Mouse (Mus musculus): Measurements from ENCODE around the gene Nup37.
A peak's percentile ranks its signal among the peaks of the same experiment; 100 is the strongest.

Nup37 gene

GRCm38 (mm10) chr10:88146707-88147477, at the start of gene Nup37, which contains the start of gene Parpbp:
Nup37 (plus strand) TSS chr10:88146992.
Parpbp (minus strand) TSS chr10:88146941.
- peak; percentile 92 for DNase-seq (ENCODE audit: low read depth, low spot score)

DNA sequence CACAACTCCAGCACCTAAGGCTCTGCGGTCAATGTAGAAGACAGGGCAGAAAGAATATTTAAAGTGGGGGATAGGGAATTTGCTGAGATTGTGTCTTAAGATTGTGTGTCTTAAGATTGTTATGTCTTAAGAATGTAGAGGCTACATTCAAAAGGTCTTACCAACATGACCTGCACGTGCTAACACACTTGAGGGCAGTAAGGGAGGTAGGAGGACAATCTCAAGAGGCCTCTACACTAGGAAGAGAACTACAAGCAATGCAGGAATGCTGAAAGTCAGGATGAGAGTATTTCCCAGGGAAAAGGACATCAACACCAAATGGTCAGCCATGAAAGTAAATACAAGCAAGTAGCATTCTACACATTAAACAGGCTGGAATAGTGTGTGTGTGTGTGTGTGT, 40.6 kb upstream of the Nup37 start:
- no peak for DNase-seq (ENCODE audit: low read depth, low spot score)

DNA sequence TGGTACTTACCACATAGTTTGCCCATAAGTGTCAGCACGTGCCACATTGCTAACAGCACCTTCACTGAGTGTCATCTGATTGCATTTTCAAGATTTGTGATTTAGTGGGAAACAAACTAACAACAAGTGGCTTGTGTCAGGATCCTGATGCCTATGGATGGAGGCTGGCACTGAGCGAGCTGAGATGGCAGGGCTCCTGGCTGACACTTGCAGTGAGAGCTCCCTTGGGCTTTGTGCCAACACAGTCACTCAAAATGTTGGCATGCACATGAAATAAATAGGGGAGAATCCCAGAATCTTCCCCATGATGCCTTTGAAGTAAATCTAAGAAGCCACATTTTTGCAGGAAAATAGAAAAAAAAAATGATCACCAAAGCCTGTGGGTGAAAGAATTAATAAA, 33.5 kb upstream of the Nup37 start:
- no peak for DNase-seq (ENCODE audit: low read depth, low spot score)

DNA sequence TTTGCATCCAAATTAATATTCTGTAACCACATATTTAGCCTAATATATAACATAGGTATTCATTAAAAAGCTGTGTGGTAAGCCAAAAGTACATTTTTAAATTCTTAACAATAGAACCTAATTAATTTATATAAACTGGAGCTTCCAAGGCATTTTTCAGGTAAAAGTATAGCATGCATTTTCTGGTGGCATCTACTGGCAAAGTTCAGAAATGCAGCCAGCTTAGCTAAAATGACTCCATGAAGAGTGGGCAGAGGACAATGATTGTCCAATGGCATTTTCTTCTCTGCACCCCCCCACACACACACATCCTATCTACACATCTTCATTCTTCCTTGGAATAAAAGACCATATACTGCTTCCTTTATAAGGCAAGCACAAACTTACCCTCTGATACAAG, 27.1 kb upstream of the Nup37 start:
- DNase-seq (ENCODE audit: low read depth, low spot score) = no peak

GRCm38 (mm10) chr10:88135630-88136029, 11.2 kb upstream of the Nup37 start:
- DNase-seq (ENCODE audit: low read depth, low spot score) = no peak

- DNase-seq (ENCODE audit: low read depth, low spot score) = no peak
These were observed 605 bp upstream of the Nup37 start for GRCm38 (mm10) chr10:88146187-88146586.

DNA sequence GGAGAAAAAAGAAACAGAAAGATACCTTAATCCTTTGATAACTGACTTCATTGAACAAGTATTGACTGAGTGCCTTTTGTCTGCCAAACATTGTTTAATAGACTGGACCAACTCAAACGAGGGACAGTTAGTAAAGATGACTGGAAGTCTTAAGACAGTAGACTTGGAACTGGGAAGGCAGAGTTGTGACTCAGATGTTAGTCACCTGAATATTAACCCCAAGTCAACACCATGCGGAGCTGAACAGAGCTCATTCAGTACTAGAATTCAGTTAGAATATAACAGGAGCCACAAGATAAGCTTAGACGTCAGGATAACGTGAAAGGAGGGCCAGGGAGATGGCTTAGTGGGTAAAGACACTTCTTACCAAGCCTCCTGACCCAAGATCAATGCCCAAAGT, 3.6 kb downstream of the Nup37 start:
- DNase-seq (ENCODE audit: low read depth, low spot score) = no peak

GRCm38 (mm10) chr10:88151658-88152057, 4.9 kb downstream of the Nup37 start:
- no peak for DNase-seq (ENCODE audit: low read depth, low spot score)

DNA sequence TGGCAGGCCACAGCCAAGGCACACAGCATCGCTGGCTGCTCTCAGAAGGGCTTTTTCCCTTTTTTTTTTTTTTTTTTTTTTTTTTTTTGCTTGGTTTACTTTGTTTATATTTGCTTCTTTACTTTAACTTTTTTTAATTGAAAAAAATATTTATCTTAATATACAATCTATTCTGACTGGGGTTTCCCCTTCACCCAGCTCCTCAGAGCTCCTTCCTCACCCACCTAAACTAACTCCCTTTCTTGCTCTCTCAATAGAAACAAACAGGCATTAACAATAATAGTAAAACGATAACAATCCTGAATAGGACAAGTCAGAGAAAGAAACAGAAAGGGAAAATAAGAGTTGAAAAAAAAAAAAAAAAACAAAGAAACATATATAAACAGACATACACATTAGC, 15.3 kb downstream of the Nup37 start:
- no peak for DNase-seq (ENCODE audit: low read depth, low spot score)

- DNase-seq (ENCODE audit: low read depth, low spot score) = no peak
These were observed 15.9 kb downstream of the Nup37 start for GRCm38 (mm10) chr10:88162676-88163075.

- peak; percentile 51 for DNase-seq (ENCODE audit: low read depth, low spot score)
These were observed 19.4 kb downstream of the Nup37 start for GRCm38 (mm10) chr10:88166158-88166557.

DNA sequence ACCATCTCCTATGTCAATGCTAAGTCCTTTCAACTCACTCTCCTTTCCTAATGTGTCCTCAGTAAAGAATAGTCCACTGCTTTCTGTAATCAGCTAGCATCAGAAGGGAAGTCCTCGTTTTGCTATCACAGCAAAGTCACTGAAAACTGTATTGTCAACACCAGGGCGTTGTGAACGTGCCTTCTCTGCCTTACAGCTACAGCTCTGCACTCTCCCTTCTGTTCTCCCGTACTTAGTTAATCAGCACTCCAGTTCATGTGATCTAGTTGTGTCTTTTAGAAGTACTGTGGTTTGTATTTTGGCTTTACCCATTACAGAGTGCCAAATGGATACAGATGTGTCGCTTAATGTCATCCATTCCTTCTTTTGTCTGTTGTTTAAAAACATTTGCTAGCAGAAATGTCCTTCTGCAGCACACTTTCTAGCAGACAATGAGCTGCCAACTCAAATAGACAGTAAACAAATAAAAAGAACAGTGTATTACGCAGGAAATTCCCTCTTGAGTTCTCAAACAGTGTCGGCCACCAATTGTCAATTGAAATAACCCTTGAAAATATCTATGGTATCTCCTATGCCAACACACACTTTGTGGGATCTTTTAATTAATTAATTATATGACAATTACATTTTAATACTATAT, 20.8 kb downstream of the Nup37 start:
- DNase-seq (ENCODE audit: low read depth, low spot score) = no peak

GRCm38 (mm10) chr10:88200541-88200940, 53.7 kb downstream of the Nup37 start:
- DNase-seq (ENCODE audit: low read depth, low spot score) = no peak

DNA sequence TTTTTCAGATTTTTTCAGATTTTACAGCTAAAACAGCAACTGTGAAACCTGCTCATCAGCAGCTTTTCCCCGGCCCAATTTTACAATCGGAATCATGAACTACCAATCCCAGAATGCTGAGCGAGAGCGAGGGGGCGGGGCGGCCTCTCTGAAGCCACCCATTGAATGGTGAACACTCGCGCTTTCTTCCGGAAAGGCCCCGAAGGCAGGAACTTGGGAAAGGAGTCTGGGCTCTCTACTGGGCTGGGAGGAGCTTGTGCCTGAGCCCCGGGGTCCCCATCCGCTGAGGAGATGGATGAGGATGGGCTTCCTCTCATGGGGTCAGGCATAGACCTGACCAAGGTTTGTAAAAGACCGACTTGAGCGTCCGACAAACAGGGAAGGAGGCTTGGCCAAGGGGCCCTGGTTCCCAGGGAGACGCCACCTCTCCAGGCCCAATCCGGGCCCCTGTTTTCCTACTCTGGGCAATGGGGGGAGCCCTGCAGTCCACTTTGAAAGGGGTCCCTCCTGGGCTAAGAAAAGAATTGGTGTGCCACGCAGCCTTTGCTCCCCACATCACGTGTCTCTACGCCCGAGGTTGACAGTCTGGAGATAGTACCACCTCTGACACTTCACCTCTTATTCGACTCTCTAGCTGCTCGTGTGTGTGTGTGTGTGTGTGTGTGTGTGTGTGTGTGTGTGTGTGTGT, 54.3 kb downstream of the Nup37 start, which contains the start of gene Washc3:
TSS of gene Washc3 (plus strand) at position 143 of the 688 bp plus-strand sequence.
- peak; percentile 92 for DNase-seq (ENCODE audit: low read depth, low spot score)

DNA sequence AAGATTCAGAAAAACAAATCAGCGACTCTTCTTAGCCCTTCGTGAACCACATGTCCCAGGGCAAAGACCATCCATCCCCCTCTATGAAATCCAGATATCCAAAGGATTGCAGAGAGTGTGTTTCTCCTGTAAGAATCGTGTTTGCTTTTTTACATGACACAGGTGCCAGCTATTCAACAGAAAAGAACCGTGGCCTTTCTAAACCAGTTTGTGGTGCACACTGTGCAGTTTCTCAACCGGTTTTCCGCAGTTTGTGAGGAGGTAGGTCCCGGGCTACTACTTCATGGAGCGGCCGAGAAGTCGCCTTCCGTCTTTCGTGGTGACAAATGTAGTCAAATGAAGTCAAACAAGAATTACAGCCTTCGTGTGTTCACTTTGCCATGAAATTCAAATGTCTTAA, 54.9 kb downstream of the Nup37 start:
- no peak for DNase-seq (ENCODE audit: low read depth, low spot score)

- peak; percentile 50 for DNase-seq (ENCODE audit: low read depth, low spot score)
These were observed 55.8 kb downstream of the Nup37 start for GRCm38 (mm10) chr10:88202581-88202980.

GRCm38 (mm10) chr10:88203236-88203635, 56.4 kb downstream of the Nup37 start:
- peak; percentile 51 for DNase-seq (ENCODE audit: low read depth, low spot score)

- DNase-seq (ENCODE audit: low read depth, low spot score) = no peak
These were observed 65.9 kb downstream of the Nup37 start for GRCm38 (mm10) chr10:88212644-88213043.

DNA sequence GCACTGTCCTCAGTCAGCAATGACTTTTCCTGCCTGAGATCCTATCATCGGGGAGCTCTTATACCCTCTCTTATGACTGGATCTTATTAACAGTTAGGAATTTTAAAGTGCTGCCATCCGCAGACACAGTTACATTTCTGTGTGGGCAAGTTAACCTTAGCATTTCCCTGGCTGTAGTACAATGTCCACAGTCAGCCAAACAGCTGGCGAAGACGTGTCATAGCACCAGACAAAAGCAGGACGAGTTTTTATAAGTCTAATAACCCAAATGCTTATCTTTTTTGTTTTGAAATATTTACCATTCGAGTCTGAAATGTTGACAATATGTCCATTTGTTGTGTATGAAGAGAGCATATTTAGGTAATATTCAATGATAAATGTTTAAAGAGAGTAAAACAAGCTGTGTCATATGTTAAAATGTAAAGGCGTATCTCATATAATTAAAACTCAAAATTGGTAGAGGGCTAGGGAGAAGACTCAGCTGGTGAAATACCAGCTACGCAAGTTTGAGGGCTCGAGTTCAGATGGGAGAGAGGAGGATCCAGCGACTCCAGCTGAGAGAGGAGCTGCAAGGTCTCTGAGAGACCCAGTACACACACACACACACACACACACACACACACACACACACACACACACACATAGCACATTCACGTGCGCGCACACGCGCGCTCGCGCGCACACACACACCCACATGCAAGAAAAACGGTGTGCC, 68.2 kb downstream of the Nup37 start:
- no peak for DNase-seq (ENCODE audit: low read depth, low spot score)

GRCm38 (mm10) chr10:88218161-88218560, 71.4 kb downstream of the Nup37 start:
- no peak for DNase-seq (ENCODE audit: low read depth, low spot score)

DNA sequence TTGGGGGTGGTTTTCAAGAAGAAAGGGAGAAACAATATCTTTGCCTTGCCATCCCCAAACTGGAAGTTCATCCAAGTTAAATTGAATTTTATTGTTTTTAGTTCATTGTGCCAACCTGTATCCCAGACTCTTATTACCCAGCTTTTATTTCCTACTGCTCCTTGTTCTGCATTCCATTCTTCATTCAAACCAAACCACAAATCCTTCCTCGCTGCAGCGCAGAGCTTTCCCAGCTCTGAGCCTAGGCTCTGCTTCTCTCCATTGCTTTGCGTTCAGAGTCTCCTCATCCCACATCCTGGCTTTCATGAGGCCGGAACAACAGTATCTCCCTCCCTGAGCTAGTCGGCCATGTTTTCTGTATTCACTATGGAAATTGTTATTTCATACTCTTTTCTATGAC, 74.9 kb downstream of the Nup37 start:
- no peak for DNase-seq (ENCODE audit: low read depth, low spot score)

- no peak for DNase-seq (ENCODE audit: low read depth, low spot score)
These were observed 78.6 kb downstream of the Nup37 start for GRCm38 (mm10) chr10:88225421-88225820.

All from CD4-positive, CD25-positive, alpha-beta regulatory T cell, adult 2 months (primary cell).